Mouse (Mus musculus): Measurements from ENCODE around the gene Tmem176b.

GRCm38 (mm10) chr6:48828976-48829375 is 12.3 kb downstream of the Tmem176b start:
- TF ChIP-seq CTCF (IDR thresholded peaks at IDR 0.05; ENCODE audit: borderline replicate concordance, insufficient read depth, low read depth, low read length) (no peak), POLR2A (IDR thresholded peaks at IDR 0.05; ENCODE audit: borderline replicate concordance, insufficient read depth, low read length) (no peak)
